Mouse (Mus musculus) E14TG2a.4 (cell line): ENCODE results near the gene Mybl2.

ENCODE experiments used
- CTCF ChIP-seq: conservative IDR thresholded peaks from 2 replicates; pipeline ENCODE4 v1.5.1; 2014; ENCODE audit warnings: low read length
- NANOG ChIP-seq: IDR thresholded peaks from 2 replicates; pipeline ENCODE4 v1.6.1; 2014; ENCODE audit warnings: borderline replicate concordance, low read length, mixed read lengths
- POU5F1 ChIP-seq: IDR thresholded peaks from 2 replicates; pipeline ENCODE4 v1.6.1; 2014; ENCODE audit warnings: low read length, borderline replicate concordance

DNA sequence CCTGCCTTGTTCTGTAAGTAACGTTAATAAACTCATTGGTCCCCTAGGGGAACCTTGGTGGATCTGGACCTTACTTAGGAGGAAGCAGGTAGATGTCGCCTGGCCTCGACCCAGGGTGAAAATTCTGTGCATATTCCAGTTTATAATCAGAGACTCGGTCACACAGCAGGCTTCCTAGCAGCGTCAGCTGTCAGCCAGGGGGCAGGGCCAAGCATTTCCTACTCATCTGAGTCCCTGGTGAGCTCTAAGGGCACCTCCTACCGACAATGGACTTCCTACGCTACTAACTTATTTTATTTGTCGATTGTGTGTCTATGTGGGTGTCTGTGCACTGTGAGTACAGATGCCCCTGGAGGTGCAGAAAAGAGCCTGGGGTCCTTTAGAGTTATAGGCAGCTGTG, 45.4 kb downstream of the Mybl2 start:
- TF ChIP-seq CTCF (no peak), NANOG (no peak), POU5F1 (no peak)
